Mouse (Mus musculus): ENCODE data around the gene Gm8871. TPM values are rescaled to one million over a fixed set of nuclear protein-coding genes. Genes with fewer than 3 reads are reported as not detected.
"Not testable (repeated sequence)": the region's sequence is repeated elsewhere in the genome, so short reads cannot be mapped to it uniquely, and the experiment has no call there.

Gene Gm8871
- total RNA-seq (2015) (not detected in 2 replicates), total RNA-seq (2017) (not detected in 2 replicates)

- not testable (repeated sequence) for ATAC-seq (ENCODE audit: poor library complexity, severe bottlenecking)
These were observed at the start of gene Gm8871, which contains the start of gene Gm8857 for GRCm38 (mm10) chr5:10947505-10947904. Gene Gm8871, plus strand, starts transcription at chr5:10947805. Gene Gm8857, plus strand, starts transcription at chr5:10947807.

GRCm38 (mm10) chr5:10953512-10953911 lies 5.9 kb downstream of the Gm8871 start:
- ATAC-seq (ENCODE audit: poor library complexity, severe bottlenecking) = not testable (repeated sequence)

GRCm38 (mm10) chr5:10958057-10958456 lies 10.5 kb downstream of the Gm8871 start:
- not testable (repeated sequence) for ATAC-seq (ENCODE audit: poor library complexity, severe bottlenecking)

Other genes with a start within 250 kb of the Gm8871 start
- 0.59 TPM in 1 of 2 replicates, not detected in the other for gene Gm8857, start within 50 bp of the Gm8871 start, total RNA-seq (2015)
- not detected in 2 replicates for gene Gm8857, start within 50 bp of the Gm8871 start, total RNA-seq (2017)
- not detected in 2 replicates for gene Gm8879, start 179.8 kb downstream of the Gm8871 start, total RNA-seq (2015)
- not detected in 2 replicates for gene Gm8879, start 179.8 kb downstream of the Gm8871 start, total RNA-seq (2017)
- gene Gm5861, start 235.3 kb downstream of the Gm8871 start, total RNA-seq (2015) = not detected in 2 replicates
- not detected in 2 replicates for gene Gm5861, start 235.3 kb downstream of the Gm8871 start, total RNA-seq (2017)